Mouse (Mus musculus): ENCODE measurements around the gene Tmem82. TPM values are rescaled to one million over a fixed set of nuclear protein-coding genes. Genes with fewer than 3 reads are reported as not detected.
A peak's percentile ranks its signal among the peaks of the same experiment; 100 is the strongest.

Gene Tmem82
- polyA plus RNA-seq, 1 experiment from 2014 or later: not detected

DNA sequence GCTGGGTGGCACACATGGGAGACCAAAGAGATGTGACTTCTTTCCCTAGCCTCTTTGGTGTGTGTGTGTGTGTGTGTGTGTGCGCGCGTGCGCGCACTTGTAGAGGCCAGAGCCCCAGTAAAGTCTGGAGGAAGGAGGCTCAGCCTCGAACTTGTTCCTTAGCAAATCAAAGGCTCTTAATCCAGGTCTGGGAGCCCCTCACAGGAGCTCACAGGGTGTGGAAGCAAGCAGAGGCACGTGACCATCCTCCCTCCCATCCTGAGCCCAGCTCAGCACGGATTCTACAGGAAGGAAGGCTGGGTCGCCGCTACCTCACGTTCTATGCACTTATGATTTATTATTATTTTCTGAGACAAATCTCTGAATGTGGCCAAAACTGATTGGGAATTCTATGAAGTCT is 42.0 kb downstream of the Tmem82 start:
- H3K4me2 ChIP-seq (replicated peaks): no peak overlapping the region
- 84% methylated on average over 11 of the region's 11 CpGs for WGBS

DNA sequence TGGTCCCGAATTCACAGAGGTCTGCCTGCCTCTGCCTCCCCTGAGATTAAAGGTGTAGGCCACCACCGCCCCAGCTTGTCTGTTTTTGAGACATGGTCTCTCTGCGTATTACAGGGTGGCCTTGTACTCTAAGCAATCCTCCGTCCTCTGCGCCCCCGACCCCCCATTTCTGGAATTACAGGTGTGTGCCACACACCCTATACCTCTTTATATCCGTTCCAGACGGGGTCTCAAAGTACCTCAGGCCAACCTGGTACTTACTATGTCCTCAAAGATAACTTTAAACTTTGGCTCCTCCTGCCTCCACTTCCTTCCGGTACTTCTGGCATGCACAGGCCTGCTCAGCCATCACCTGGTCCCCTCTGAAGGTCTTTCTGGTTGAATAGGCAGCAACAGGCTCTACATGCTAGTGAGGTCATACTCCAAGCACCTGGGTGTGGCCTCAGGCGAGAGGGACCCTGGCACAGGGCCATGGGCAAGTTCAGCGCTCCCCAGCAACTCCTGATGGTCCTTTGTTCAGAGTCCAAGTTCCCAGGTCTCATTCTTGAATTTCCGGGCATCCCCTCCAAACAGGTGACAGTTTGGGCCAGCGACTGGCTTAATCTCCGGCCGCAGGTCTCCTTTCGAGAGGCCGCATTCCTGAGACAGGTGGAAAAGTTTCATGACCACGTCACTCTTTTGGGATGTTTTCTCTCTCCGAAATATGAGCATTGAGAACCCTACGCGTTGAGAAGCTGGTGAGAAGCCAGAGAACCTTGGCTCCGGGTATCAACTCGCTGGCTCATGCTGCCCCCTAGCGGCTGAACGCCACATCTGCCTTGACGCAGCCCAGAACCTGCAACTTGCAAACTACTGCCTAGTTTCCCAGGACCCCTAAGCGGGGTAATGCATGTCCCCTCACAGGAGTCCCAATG is 43.4 kb downstream of the Tmem82 start:
- Histone ChIP-seq H3K27ac (no peak overlapping the region), H3K9me3 (ENCODE audit: control insufficient read depth, low read length) (no peaks in the 10 kb centered on the region), H3K36me3 (replicated peaks; ENCODE audit: control insufficient read depth, insufficient read depth) (0 out of 2 replicates have a peak, but pooled peaks cover 15% of the 10 kb centered on the region), H3K4me1 (replicated peaks; ENCODE audit: control insufficient read depth, insufficient read depth, low read length) (no peaks in the 10 kb centered on the region), H3K27me3 (ENCODE audit: control insufficient read depth, insufficient read depth, low read length) (no peaks in the 10 kb centered on the region), H3K4me2 (replicated peaks) (no peak overlapping the region), H3K4me3 (replicated peaks; ENCODE audit: low read length) (no peak overlapping the region), H3K9ac (no peak overlapping the region)
- WGBS: 42% methylated on average over 27 of the region's 27 CpGs
- peak; percentile 91 for DNase-seq (ENCODE audit: low spot score)
- peak; percentile 59 for ATAC-seq (ENCODE audit: low FRiP score)

More for the DNA sequence above, 42.0 kb downstream of the Tmem82 start:
- Histone ChIP-seq H3K4me1 (replicated peaks; ENCODE audit: control insufficient read depth, insufficient read depth, low read length) (no peaks in the 10 kb centered on the region), H3K9ac (no peak overlapping the region), H3K4me3 (replicated peaks; ENCODE audit: low read length) (no peak overlapping the region), H3K36me3 (replicated peaks; ENCODE audit: control insufficient read depth, insufficient read depth) (peaks cover 27% of the 10 kb centered on the region; the same call in 1 of the 2 replicates), H3K27ac (no peak overlapping the region), H3K9me3 (ENCODE audit: control insufficient read depth, low read length) (no peaks in the 10 kb centered on the region), H3K27me3 (ENCODE audit: control insufficient read depth, insufficient read depth, low read length) (no peaks in the 10 kb centered on the region)
- DNase-seq (ENCODE audit: low spot score) (no peak), ATAC-seq (ENCODE audit: low FRiP score) (no peak)

DNA sequence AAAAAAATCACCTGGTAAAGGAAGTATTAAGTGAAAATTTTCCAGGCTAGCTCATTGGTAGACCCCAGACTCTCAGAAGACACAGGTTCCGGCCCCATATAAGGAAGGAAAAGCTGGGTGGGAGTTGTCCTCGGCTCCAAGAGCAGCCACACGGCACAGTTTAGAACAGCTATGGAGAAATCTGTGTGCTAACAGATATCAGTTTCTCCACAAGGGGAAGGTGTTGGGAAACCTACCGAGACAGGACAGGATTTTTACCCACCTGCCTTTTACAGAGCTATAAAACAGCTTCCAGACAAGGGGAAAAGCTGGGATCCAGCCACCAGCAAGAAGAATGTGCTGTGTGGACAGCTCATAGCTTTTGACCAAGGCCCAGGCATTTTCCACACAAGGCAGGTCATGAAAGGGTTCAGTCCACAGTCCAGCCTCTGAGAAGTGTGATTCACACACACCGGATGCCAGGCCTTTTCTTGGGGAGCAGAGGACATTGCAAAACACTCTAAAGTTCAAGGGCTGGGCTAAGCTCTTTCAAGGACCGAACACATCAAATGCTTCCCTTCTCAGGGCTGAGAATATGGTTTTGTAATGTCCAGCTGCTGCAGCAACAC is 45.0 kb downstream of the Tmem82 start:
- Histone ChIP-seq H3K4me3 (replicated peaks; ENCODE audit: low read length) (no peak overlapping the region), H3K27me3 (ENCODE audit: control insufficient read depth, insufficient read depth, low read length) (no peaks in the 10 kb centered on the region), H3K9me3 (ENCODE audit: control insufficient read depth, low read length) (no peaks in the 10 kb centered on the region), H3K9ac (no peak overlapping the region), H3K4me2 (replicated peaks) (no peak overlapping the region), H3K36me3 (replicated peaks; ENCODE audit: control insufficient read depth, insufficient read depth) (0 out of 2 replicates have a peak, but pooled peaks cover 10% of the 10 kb centered on the region), H3K4me1 (replicated peaks; ENCODE audit: control insufficient read depth, insufficient read depth, low read length) (no peaks in the 10 kb centered on the region), H3K27ac (no peak overlapping the region)
- 80% methylated on average over 6 of the region's 6 CpGs for WGBS
- no peak for DNase-seq (ENCODE audit: low spot score)
- ATAC-seq (ENCODE audit: low FRiP score): no peak

DNA sequence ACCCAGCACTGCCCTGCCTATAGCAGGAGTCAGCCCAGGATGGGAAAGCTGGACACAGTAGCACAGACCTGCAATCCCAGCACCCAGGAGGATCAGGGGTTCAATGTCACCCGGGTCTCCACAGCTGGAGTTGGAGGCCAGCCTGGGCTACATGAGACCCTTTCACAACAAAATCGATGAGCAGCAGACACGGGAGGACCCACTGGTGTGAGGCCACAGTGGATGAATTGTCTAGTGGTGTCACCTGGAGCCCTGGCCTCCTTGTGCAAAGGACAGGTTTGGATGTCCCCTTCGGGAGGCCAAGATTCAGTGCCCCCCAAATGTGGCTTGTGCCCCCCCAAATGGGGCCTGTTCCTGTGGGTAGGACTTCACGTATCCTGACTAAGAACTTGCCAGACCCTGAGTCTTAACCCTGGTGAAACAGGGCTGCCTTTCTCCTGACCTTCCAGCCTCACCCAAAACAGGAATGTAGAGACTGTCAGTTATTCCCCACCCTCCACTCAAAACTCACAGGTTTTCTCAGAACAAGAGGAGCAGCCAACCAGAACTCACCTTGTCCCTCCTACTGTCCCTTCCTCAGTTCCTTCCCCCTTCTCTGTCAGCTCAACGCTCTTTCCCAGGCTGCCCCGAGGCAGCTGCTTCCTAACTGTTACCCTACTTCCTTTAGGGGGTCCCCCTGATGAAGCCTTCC is 45.6 kb downstream of the Tmem82 start:
- Histone ChIP-seq H3K9me3 (ENCODE audit: control insufficient read depth, low read length) (no peaks in the 10 kb centered on the region), H3K27ac (no peak overlapping the region), H3K36me3 (replicated peaks; ENCODE audit: control insufficient read depth, insufficient read depth) (0 out of 2 replicates have a peak, but pooled peaks cover 10% of the 10 kb centered on the region), H3K4me2 (replicated peaks) (no peak overlapping the region), H3K9ac (no peak overlapping the region), H3K4me3 (replicated peaks; ENCODE audit: low read length) (no peak overlapping the region), H3K27me3 (ENCODE audit: control insufficient read depth, insufficient read depth, low read length) (no peaks in the 10 kb centered on the region), H3K4me1 (replicated peaks; ENCODE audit: control insufficient read depth, insufficient read depth, low read length) (no peaks in the 10 kb centered on the region)
- WGBS: 78% methylated on average over 7 of the region's 7 CpGs
- ATAC-seq (ENCODE audit: low FRiP score): no peak
- no peak for DNase-seq (ENCODE audit: low spot score)

DNA sequence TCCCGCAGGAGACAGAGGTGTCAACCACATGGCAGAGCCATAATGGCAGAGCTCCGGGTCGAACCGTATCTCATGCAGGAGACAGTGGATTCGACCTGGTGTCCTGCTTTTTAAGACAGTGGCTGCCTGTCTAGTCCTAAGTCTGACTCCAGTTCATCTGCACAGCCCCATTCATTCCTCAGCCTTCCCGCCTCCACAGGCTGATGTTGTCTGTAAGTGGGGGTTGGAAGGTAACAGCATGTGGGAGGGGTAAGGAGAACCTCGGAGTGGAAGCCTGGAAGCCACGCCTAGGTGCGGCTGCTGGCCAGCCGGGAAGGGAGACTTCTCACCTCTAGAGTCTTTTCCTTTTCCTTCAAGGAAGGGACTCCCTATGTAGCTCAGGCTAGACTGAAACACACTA is 46.5 kb downstream of the Tmem82 start:
- Histone ChIP-seq H3K4me2 (replicated peaks) (no peak overlapping the region), H3K9me3 (ENCODE audit: control insufficient read depth, low read length) (no peaks in the 10 kb centered on the region), H3K27ac (no peak overlapping the region), H3K4me1 (replicated peaks; ENCODE audit: control insufficient read depth, insufficient read depth, low read length) (no peaks in the 10 kb centered on the region), H3K4me3 (replicated peaks; ENCODE audit: low read length) (no peak overlapping the region), H3K36me3 (replicated peaks; ENCODE audit: control insufficient read depth, insufficient read depth) (0 out of 2 replicates have a peak, but pooled peaks cover 3% of the 10 kb centered on the region), H3K27me3 (ENCODE audit: control insufficient read depth, insufficient read depth, low read length) (no peaks in the 10 kb centered on the region), H3K9ac (no peak overlapping the region)
- WGBS: 82% methylated on average over 10 of the region's 10 CpGs
- DNase-seq (ENCODE audit: low spot score): no peak
- no peak for ATAC-seq (ENCODE audit: low FRiP score)

DNA sequence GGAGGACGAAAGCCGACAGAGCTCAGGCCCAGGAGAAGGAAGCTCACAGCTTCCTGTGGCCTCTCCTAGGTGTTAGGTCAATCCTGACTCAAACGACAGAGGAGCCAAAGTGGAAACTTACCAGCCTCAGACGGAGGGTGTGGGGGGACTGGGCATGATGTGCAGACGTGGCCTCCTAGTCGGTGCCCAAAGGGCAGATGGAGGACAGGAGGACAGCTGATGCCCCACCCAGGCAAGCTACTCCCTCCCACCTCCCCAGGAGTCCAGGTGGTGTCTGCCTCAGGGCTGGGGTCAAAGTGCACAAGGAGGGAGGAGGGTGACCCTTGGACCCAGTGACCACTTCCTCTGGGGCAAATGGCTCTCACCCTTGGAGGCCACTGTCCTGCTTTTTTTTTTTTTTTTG is 47.1 kb downstream of the Tmem82 start:
- H3K27me3 ChIP-seq (ENCODE audit: control insufficient read depth, insufficient read depth, low read length): no peaks in the 10 kb centered on the region
- no peak for DNase-seq (ENCODE audit: low spot score)
- H3K27ac ChIP-seq: no peak overlapping the region
- WGBS: 71% methylated on average over 6 of the region's 6 CpGs
- no peak for ATAC-seq (ENCODE audit: low FRiP score)
- no peaks in the 10 kb centered on the region for H3K4me1 ChIP-seq (replicated peaks; ENCODE audit: control insufficient read depth, insufficient read depth, low read length)
- H3K4me2 ChIP-seq (replicated peaks): no peak overlapping the region
- no peaks in the 10 kb centered on the region for H3K36me3 ChIP-seq (replicated peaks; ENCODE audit: control insufficient read depth, insufficient read depth)
- no peaks in the 10 kb centered on the region for H3K9me3 ChIP-seq (ENCODE audit: control insufficient read depth, low read length)
- no peak overlapping the region for H3K4me3 ChIP-seq (replicated peaks; ENCODE audit: low read length)
- H3K9ac ChIP-seq: no peak overlapping the region

DNA sequence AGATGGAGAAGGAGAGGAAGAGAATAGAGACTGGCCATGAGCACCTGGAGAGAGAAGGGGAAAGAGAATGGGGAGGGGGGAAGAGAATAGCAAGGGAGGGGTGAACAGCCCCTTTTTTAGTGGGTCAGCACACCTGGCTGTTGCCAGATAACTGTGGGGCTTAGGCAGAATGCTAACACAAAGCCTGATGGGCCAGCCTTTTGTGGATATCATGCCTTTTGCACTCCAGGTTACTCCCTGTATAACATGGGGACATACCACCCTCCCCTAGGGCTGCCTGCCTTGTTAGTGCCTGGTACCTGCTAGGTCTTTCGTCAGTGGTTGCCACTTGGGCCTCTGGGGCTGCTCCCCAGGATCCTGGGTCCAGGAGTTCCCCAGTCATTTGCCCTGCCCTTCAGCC is 47.6 kb downstream of the Tmem82 start:
- WGBS: 75% methylated on average over 1 of the region's 1 CpGs
- no peak for DNase-seq (ENCODE audit: low spot score)
- no peak for ATAC-seq (ENCODE audit: low FRiP score)
- H3K27ac ChIP-seq: no peak overlapping the region
- no peaks in the 10 kb centered on the region for H3K27me3 ChIP-seq (ENCODE audit: control insufficient read depth, insufficient read depth, low read length)
- no peak overlapping the region for H3K9ac ChIP-seq
- H3K36me3 ChIP-seq (replicated peaks; ENCODE audit: control insufficient read depth, insufficient read depth): no peaks in the 10 kb centered on the region
- H3K9me3 ChIP-seq (ENCODE audit: control insufficient read depth, low read length): no peaks in the 10 kb centered on the region
- H3K4me2 ChIP-seq (replicated peaks): no peak overlapping the region
- no peaks in the 10 kb centered on the region for H3K4me1 ChIP-seq (replicated peaks; ENCODE audit: control insufficient read depth, insufficient read depth, low read length)
- no peak overlapping the region for H3K4me3 ChIP-seq (replicated peaks; ENCODE audit: low read length)

DNA sequence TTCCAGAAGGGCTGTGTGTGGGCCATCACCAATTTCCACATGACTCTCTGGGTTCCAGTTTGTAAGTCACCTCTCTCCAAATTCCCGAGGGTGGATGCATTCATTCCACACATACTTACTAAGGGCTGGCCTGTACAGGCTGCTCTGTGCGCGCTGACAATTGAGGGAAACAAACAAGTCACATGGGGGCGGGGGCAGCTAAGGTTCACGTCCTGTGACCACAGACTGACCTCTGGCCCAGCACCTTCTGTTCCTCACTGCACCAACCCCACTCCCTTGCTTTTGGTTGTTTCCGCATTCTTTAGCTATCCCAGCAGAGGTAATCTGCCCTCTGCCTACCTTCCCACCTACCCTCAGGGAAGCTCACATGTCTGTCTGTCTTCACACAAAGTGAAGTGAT is 48.4 kb downstream of the Tmem82 start:
- no peak overlapping the region for H3K4me2 ChIP-seq (replicated peaks)
- no peak overlapping the region for H3K27ac ChIP-seq
- H3K36me3 ChIP-seq (replicated peaks; ENCODE audit: control insufficient read depth, insufficient read depth): no peaks in the 10 kb centered on the region
- no peak overlapping the region for H3K4me3 ChIP-seq (replicated peaks; ENCODE audit: low read length)
- WGBS: 62% methylated on average over 6 of the region's 6 CpGs
- no peaks in the 10 kb centered on the region for H3K9me3 ChIP-seq (ENCODE audit: control insufficient read depth, low read length)
- H3K9ac ChIP-seq: no peak overlapping the region
- H3K27me3 ChIP-seq (ENCODE audit: control insufficient read depth, insufficient read depth, low read length): no peaks in the 10 kb centered on the region
- DNase-seq (ENCODE audit: low spot score): no peak
- no peak for ATAC-seq (ENCODE audit: low FRiP score)
- no peaks in the 10 kb centered on the region for H3K4me1 ChIP-seq (replicated peaks; ENCODE audit: control insufficient read depth, insufficient read depth, low read length)

DNA sequence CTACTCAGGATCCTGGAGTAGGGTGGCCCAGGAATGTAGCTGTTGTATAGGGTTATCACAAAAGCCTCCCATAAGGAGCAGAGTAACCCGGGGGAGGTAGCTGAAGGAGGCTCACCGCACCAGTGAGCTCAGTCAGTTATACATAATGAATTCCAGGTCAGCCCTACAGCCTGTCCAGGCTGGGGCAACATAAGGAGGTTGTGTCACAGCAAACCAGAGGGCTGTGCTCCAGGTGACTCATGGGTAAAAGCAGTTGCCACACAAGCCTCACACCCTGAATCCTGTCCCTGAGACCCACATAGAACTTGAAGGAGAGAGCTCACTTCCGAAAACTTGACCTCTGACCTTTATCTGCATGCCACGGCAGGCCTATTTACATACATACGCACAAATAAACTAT is 49.5 kb downstream of the Tmem82 start:
- no peak overlapping the region for H3K27ac ChIP-seq
- WGBS: 87% methylated on average over 5 of the region's 5 CpGs
- no peaks in the 10 kb centered on the region for H3K27me3 ChIP-seq (ENCODE audit: control insufficient read depth, insufficient read depth, low read length)

More for the DNA sequence above, 49.5 kb downstream of the Tmem82 start:
- Histone ChIP-seq H3K4me1 (replicated peaks; ENCODE audit: control insufficient read depth, insufficient read depth, low read length) (no peaks in the 10 kb centered on the region), H3K36me3 (replicated peaks; ENCODE audit: control insufficient read depth, insufficient read depth) (no peaks in the 10 kb centered on the region), H3K4me3 (replicated peaks; ENCODE audit: low read length) (no peak overlapping the region), H3K4me2 (replicated peaks) (no peak overlapping the region), H3K9ac (no peak overlapping the region), H3K9me3 (ENCODE audit: control insufficient read depth, low read length) (no peaks in the 10 kb centered on the region)
- no peak for DNase-seq (ENCODE audit: low spot score)
- no peak for ATAC-seq (ENCODE audit: low FRiP score)

Measured in hindbrain, embryonic 14.5 days (tissue).